Mouse (Mus musculus): ENCODE results near the gene Sstr2. TPM values are rescaled to one million over a fixed set of nuclear protein-coding genes. Genes with fewer than 3 reads are reported as not detected.

Gene Sstr2
- polyA plus RNA-seq, 1 experiment, result 3.3 TPM

DNA sequence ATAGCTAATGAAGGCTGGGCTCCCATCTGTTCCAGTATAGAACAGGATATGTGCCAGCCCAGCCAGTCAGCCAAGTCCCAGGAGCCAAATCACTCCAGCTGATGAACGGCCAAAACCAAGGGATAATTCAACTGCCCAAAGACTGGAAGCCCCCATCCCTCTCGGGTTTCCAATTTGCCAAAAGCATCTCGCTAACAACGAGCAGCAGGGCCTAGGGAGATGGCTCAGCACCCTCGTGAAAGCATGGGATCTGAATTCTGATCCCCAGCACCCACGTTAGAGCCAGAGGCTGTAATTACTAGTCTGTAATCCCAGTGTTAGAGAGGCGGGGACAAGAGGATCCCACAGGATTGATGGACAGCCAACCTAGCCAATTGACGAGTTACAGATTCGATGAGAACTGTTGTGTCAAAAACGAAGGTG, 15.6 kb downstream of the Sstr2 start:
- H3K4me3 ChIP-seq (replicated peaks; ENCODE audit: insufficient read depth, low read depth, low read length), result no peak overlapping the region
- H3K27ac ChIP-seq (ENCODE audit: insufficient read depth, low read length), result no peak overlapping the region
- no peaks in the 10 kb centered on the region for H3K27me3 ChIP-seq (ENCODE audit: control insufficient read depth, insufficient read depth, low read length)
- WGBS, result 27% methylated on average over 10 of the region's 10 CpGs
- H3K4me1 ChIP-seq (ENCODE audit: control insufficient read depth, insufficient read depth, low read length), result no peaks in the 10 kb centered on the region
- TF ChIP-seq CTCF (IDR thresholded peaks at IDR 0.05; ENCODE audit: borderline replicate concordance, insufficient read depth, low read depth, low read length), result no peak
- no peak for TF ChIP-seq POLR2A (IDR thresholded peaks at IDR 0.05; ENCODE audit: borderline replicate concordance, insufficient read depth, low read length)
- no peak for DNase-seq

DNA sequence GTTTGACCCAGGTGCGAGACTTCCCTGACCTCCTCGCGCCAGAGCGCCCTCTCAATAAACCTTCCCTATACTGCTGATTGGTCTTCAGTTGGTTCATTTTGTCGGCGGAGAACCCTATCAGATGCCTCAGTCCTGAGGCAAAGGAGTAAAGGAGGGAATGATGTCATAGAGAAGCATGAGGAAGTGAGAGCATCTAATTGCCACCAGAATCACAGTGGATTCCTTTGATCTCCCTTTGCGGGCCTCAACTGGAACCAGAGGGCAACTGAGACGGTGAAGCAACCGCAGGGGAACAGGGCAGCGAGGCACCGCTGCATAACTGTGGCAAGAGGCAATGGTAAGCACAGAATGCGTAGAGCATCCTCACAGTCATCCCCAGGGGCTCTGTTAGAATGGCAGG, 19.5 kb downstream of the Sstr2 start:
- Histone ChIP-seq H3K4me1 (ENCODE audit: control insufficient read depth, insufficient read depth, low read length) (no peaks in the 10 kb centered on the region), H3K4me3 (replicated peaks; ENCODE audit: insufficient read depth, low read depth, low read length) (no peak overlapping the region), H3K27me3 (ENCODE audit: control insufficient read depth, insufficient read depth, low read length) (no peaks in the 10 kb centered on the region), H3K27ac (ENCODE audit: insufficient read depth, low read length) (no peak overlapping the region)
- TF ChIP-seq CTCF (IDR thresholded peaks at IDR 0.05; ENCODE audit: borderline replicate concordance, insufficient read depth, low read depth, low read length) (no peak), POLR2A (IDR thresholded peaks at IDR 0.05; ENCODE audit: borderline replicate concordance, insufficient read depth, low read length) (no peak)
- 95% methylated on average over 12 of the region's 12 CpGs for WGBS
- DNase-seq, result no peak

- H3K4me3 ChIP-seq (replicated peaks; ENCODE audit: insufficient read depth, low read depth, low read length), result no peak overlapping the region
- no peak for DNase-seq
- WGBS, result 90% methylated on average over 3 of the region's 3 CpGs
- H3K27me3 ChIP-seq (ENCODE audit: control insufficient read depth, insufficient read depth, low read length), result no peaks in the 10 kb centered on the region
- TF ChIP-seq CTCF (IDR thresholded peaks at IDR 0.05; ENCODE audit: borderline replicate concordance, insufficient read depth, low read depth, low read length), result no peak
- TF ChIP-seq POLR2A (IDR thresholded peaks at IDR 0.05; ENCODE audit: borderline replicate concordance, insufficient read depth, low read length), result no peak
- peaks cover 7% of the 10 kb centered on the region; the same call in 1 of the 2 replicates for H3K4me1 ChIP-seq (ENCODE audit: control insufficient read depth, insufficient read depth, low read length)
- no peak overlapping the region for H3K27ac ChIP-seq (ENCODE audit: insufficient read depth, low read length)
Observed at GRCm38 (mm10) chr11:113645181-113645580, 26.0 kb downstream of the Sstr2 start.

DNA sequence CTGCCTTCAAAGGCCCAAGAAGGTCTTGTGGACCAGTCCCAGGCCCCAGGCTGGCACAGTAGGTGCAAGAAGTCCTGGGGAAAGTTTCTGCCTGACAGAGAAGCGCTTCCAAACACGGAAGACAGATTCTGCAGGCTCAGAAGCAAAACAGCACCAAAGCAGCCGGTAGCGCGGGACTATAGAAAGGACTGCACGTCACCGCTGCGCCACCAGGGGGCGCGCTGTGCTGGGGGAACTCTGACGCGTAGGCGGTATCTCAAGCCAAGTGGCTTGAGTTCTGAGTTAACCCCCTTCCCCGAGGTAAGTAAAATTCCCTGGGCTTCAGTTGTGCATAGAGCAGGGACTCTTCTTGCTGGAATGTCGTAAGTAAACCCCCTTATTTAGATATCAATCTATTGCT, 29.0 kb downstream of the Sstr2 start:
- DNase-seq, result peak; percentile 77 to 85
- peaks cover 7% of the 10 kb centered on the region for H3K4me1 ChIP-seq (ENCODE audit: control insufficient read depth, insufficient read depth, low read length)
- no peaks in the 10 kb centered on the region for H3K27me3 ChIP-seq (ENCODE audit: control insufficient read depth, insufficient read depth, low read length)
- no peak overlapping the region for H3K27ac ChIP-seq (ENCODE audit: insufficient read depth, low read length)
- H3K4me3 ChIP-seq (replicated peaks; ENCODE audit: insufficient read depth, low read depth, low read length), result no peak overlapping the region
- WGBS, result 3% methylated on average over 15 of the region's 15 CpGs
- no peak for TF ChIP-seq POLR2A (IDR thresholded peaks at IDR 0.05; ENCODE audit: borderline replicate concordance, insufficient read depth, low read length)
- peak; percentile 92 for TF ChIP-seq CTCF (IDR thresholded peaks at IDR 0.05; ENCODE audit: borderline replicate concordance, insufficient read depth, low read depth, low read length)

GRCm38 (mm10) chr11:113648690-113649352, 29.7 kb downstream of the Sstr2 start, which contains the start of gene Cog1:
Cog1 (plus strand) TSS chr11:113649169.
- peaks cover 11% of the 10 kb centered on the region for H3K4me1 ChIP-seq (ENCODE audit: control insufficient read depth, insufficient read depth, low read length)
- TF ChIP-seq CTCF (IDR thresholded peaks at IDR 0.05; ENCODE audit: borderline replicate concordance, insufficient read depth, low read depth, low read length) (no peak), POLR2A (IDR thresholded peaks at IDR 0.05; ENCODE audit: borderline replicate concordance, insufficient read depth, low read length) (no peak)
- peak within 1 kb of the TSS; percentile 78 for H3K4me3 ChIP-seq (replicated peaks; ENCODE audit: insufficient read depth, low read depth, low read length)
- no peaks in the 10 kb centered on the region for H3K27me3 ChIP-seq (ENCODE audit: control insufficient read depth, insufficient read depth, low read length)
- 36% methylated on average over 26 of the region's 26 CpGs for WGBS
- peak within 1 kb of the TSS; percentile 74 for H3K27ac ChIP-seq (ENCODE audit: insufficient read depth, low read length)
- DNase-seq, result peak in 1 of 2 experiments; percentile 32

DNA sequence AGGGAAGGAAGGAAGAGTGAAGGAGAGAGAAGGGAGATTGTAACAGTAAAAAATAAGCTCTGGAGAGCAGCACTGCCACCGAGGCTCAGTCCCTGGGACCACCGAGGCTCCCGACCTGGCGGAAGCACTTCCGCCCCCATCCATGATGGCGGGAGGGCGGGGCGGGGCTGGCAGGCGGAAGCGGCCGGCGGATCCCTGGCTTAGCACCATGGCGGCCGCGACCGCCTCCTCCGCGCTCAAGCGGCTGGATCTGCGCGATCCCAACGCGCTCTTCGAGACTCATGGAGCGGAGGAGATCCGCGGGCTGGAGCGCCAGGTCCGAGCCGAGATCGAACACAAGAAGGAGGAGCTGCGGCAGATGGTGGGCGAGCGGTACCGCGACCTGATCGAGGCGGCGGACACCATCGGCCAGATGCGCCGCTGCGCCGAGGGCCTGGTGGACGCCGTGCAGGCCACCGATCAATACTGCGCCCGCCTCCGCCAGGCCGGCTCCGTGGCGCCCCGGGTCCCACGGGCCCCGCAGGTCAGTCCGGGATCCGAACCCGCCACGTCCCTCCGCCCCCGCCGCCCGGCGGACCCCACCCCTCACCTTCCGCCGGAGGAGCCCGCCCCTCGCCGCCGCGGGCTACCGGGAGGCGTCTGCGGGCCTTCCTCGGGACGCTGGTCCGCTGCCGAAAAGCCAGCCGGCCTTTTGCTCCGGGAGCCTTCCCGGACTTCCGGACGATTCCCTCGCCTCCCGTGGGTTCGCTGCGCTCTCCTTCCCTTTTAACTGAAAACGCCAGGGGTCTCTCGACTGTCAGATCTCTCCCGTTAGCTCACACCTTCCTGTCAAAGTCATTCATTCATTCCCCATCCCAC, 30.4 kb downstream of the Sstr2 start, which contains the start of gene Slc39a11:
Slc39a11 (minus strand) TSS at position 727 of the 858 bp plus-strand sequence.
- peak; percentile 71 to 75 for DNase-seq
- WGBS, result under 1% methylated on average over 91 of the region's 91 CpGs
- TF ChIP-seq CTCF (IDR thresholded peaks at IDR 0.05; ENCODE audit: borderline replicate concordance, insufficient read depth, low read depth, low read length), result no peak
- peak; percentile 59 for TF ChIP-seq POLR2A (IDR thresholded peaks at IDR 0.05; ENCODE audit: borderline replicate concordance, insufficient read depth, low read length)
- Histone ChIP-seq H3K27ac (ENCODE audit: insufficient read depth, low read length) (peak within 1 kb of the TSS; percentile 74), H3K27me3 (ENCODE audit: control insufficient read depth, insufficient read depth, low read length) (no peaks in the 10 kb centered on the region), H3K4me3 (replicated peaks; ENCODE audit: insufficient read depth, low read depth, low read length) (peak within 1 kb of the TSS; percentile 78), H3K4me1 (ENCODE audit: control insufficient read depth, insufficient read depth, low read length) (peaks cover 15% of the 10 kb centered on the region)

DNA sequence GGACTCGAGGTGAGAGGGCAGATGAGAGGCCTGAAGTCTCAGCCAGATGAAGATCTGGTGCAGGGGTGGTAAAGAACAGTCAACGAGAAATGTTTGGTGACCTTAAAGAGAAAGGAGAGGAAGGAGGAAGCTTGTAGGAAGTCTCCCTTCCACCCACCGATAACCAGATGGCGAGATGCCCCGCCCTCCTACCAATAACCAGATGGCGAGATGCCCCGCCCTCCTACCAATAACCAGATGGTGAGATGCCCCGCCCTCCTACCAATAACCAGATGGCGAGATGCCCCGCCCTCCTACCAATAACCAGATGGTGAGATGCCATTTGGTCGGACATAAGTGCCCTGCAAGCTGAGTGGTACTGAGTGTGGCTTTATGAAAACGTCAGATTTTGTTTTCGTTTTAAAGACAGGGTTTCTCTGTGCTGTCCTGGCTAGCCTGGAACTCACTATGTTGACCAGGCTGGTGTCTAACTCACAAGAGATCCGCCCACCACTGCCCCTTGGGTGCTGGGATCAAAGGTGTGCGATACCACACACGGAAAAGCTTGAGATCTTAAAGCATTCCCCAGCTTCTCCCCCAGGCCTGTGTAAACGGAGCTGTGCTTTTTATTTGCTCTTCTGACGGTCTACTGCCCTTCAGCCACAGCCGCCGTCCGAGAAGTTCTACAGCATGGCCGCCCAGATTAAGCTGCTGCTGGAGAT, 32.2 kb downstream of the Sstr2 start:
- Histone ChIP-seq H3K27ac (ENCODE audit: insufficient read depth, low read length) (peak overlapping the region; percentile 20; the same call in 1 of the 2 replicates), H3K4me1 (ENCODE audit: control insufficient read depth, insufficient read depth, low read length) (peaks cover 32% of the 10 kb centered on the region), H3K27me3 (ENCODE audit: control insufficient read depth, insufficient read depth, low read length) (no peaks in the 10 kb centered on the region), H3K4me3 (replicated peaks; ENCODE audit: insufficient read depth, low read depth, low read length) (peak overlapping the region; percentile 32)
- TF ChIP-seq CTCF (IDR thresholded peaks at IDR 0.05; ENCODE audit: borderline replicate concordance, insufficient read depth, low read depth, low read length) (no peak), POLR2A (IDR thresholded peaks at IDR 0.05; ENCODE audit: borderline replicate concordance, insufficient read depth, low read length) (no peak)
- WGBS, result 34% methylated on average over 22 of the region's 22 CpGs
- DNase-seq, result peak in 1 of 2 experiments; percentile 72
